Mouse (Mus musculus) heart, adult 2 months (tissue): ENCODE measurements around the gene Tmem259. TPM values are rescaled to one million over a fixed set of nuclear protein-coding genes. Genes with fewer than 3 reads are reported as not detected.
A peak's percentile ranks its signal among the peaks of the same experiment; 100 is the strongest.

Experiments
- DNase-seq, 2 experiments: peaks; one replicate each; pipeline ENCODE4 v3.0.0; 2021
- H3K27ac ChIP-seq: fragments of 200-600 bp; 2 replicates; pipeline ENCODE4 v1.8.1; 2022
- H3K27me3 ChIP-seq: fragments of 200-500 bp; 2 replicates; pipeline ENCODE4 v1.6.1; 2012; ENCODE audit warnings: mild to moderate bottlenecking, low read length, inconsistent platforms, mixed read lengths; ENCODE audit not compliant: control insufficient read depth, insufficient read depth
- H3K36me3 ChIP-seq: fragments of 200-500 bp; 2 replicates; pipeline ENCODE4 v1.6.1; 2012; ENCODE audit warnings: low read length, inconsistent platforms; ENCODE audit not compliant: control insufficient read depth, insufficient read depth
- H3K4me1 ChIP-seq: fragments of 200-500 bp; 2 replicates; pipeline ENCODE4 v1.6.1; 2011; ENCODE audit warnings: low read length; ENCODE audit not compliant: control insufficient read depth, insufficient read depth
- H3K4me3 ChIP-seq: fragments of 200-600 bp; 2 replicates; pipeline ENCODE4 v1.8.1; 2022
- H3K79me2 ChIP-seq: fragments of 200-500 bp; replicated peaks from 2 replicates; pipeline ENCODE4 v1.6.1; 2012; ENCODE audit warnings: mild to moderate bottlenecking, inconsistent platforms, low read length, moderate library complexity, mixed read lengths; ENCODE audit not compliant: control insufficient read depth, insufficient read depth
- H3K9ac ChIP-seq: fragments of 200-500 bp; 2 replicates; pipeline ENCODE4 v1.6.1; 2012; ENCODE audit warnings: low read depth, mild to moderate bottlenecking, control low read depth, inconsistent platforms, low read length, mixed read lengths
- CTCF ChIP-seq: fragments of 200-600 bp; IDR thresholded peaks from 2 replicates; pipeline ENCODE4 v1.8.1; 2022; ENCODE audit warnings: antibody characterized with exemption, mild to moderate bottlenecking, moderate library complexity
- EP300 ChIP-seq: fragments of 200-500 bp; IDR thresholded peaks from 2 replicates; pipeline ENCODE4 v1.6.1; 2011; ENCODE audit warnings: low read depth, low read length, control low read depth; ENCODE audit not compliant: insufficient read depth
- POLR2A ChIP-seq: fragments of 200-500 bp; IDR thresholded peaks from 2 replicates; pipeline ENCODE4 v1.6.1; 2011; ENCODE audit warnings: mild to moderate bottlenecking, low read depth, low read length, control low read depth; ENCODE audit not compliant: insufficient read depth
- WGBS: fragments of 180-500 bp; shearing (Covaris S2); methylation state at CpG from one replicate; pipeline ENCODE4 v1.1.7; 2018; 5-methylcytosine and 5-hydroxymethylcytosine counted together
- intact Hi-C: fragments of 180-260 bp; cut with DNase I; formaldehyde crosslinking; loops from one replicate; pipeline ENCODE4 v1.15.1; 2025
- polyA plus RNA-seq: library from polyadenylated mRNA; depleted of rRNA; stranded (reverse); fragments of >200 nt; gene quantifications from 2 replicates; pipeline ENCODE4 v1.2.3, GENCODE M21; 2012
- total RNA-seq, 2 experiments: library from RNA; stranded (reverse); gene quantifications; 2 replicates each; pipeline ENCODE4 v1.2.3; 2021

Gene Tmem259
- total and polyA plus RNA-seq, 3 experiments = 109 to 220 (median 124) TPM

GRCm38 (mm10) chr10:80018739-80019297 lies 34.7 kb upstream of the Tmem259 start:
- DNase-seq = peak; percentile 60 to 72
- intact Hi-C loops = loop anchor here (2.0 kb wide), 1 partner anchor 16 kb away; no protein-coding TSS in a partner anchor
- 12% methylated on average over 15 of the region's 15 CpGs for WGBS

GRCm38 (mm10) chr10:80017771-80018170 lies 33.6 kb upstream of the Tmem259 start:
- H3K9ac ChIP-seq = peak overlapping the region; percentile 36
- H3K27ac ChIP-seq = peak overlapping the region; percentile 48
- WGBS = 82% methylated on average over 14 of the region's 14 CpGs
- DNase-seq = peak in 1 of 2 experiments; percentile 42
- intact Hi-C loops = loop anchor here (2.0 kb wide), 1 partner anchor 15 kb away; no protein-coding TSS in a partner anchor
- H3K27me3 ChIP-seq = no peaks in the 10 kb centered on the region
- H3K4me3 ChIP-seq = no peak overlapping the region
- no peaks in the 10 kb centered on the region for H3K36me3 ChIP-seq
- TF ChIP-seq CTCF (no peak), EP300 (no peak), POLR2A (no peak)
- H3K4me1 ChIP-seq = no peaks in the 10 kb centered on the region; the same call in 1 of the 2 replicates
- no peaks in the 10 kb centered on the region for H3K79me2 ChIP-seq

More at GRCm38 (mm10) chr10:80018739-80019297, 34.7 kb upstream of the Tmem259 start:
- no peaks in the 10 kb centered on the region; the same call in 1 of the 2 replicates for H3K4me1 ChIP-seq
- peak overlapping the region; percentile 27; the same call in 1 of the 2 replicates for H3K9ac ChIP-seq
- H3K27me3 ChIP-seq = no peaks in the 10 kb centered on the region
- H3K36me3 ChIP-seq = no peaks in the 10 kb centered on the region
- TF ChIP-seq POLR2A = no peak
- no peak for TF ChIP-seq EP300
- TF ChIP-seq CTCF = peak; percentile 32
- H3K79me2 ChIP-seq = no peaks in the 10 kb centered on the region
- H3K27ac ChIP-seq = peak overlapping the region; percentile 71
- H3K4me3 ChIP-seq = no peak overlapping the region

- Histone ChIP-seq H3K79me2 (no peaks in the 10 kb centered on the region), H3K36me3 (no peaks in the 10 kb centered on the region), H3K27me3 (no peaks in the 10 kb centered on the region), H3K4me3 (no peak overlapping the region), H3K9ac (no peak overlapping the region), H3K4me1 (no peaks in the 10 kb centered on the region; the same call in 1 of the 2 replicates), H3K27ac (peak overlapping the region; percentile 36)
- peak; percentile 64 to 84 for DNase-seq
- intact Hi-C loops = no loop called here
- WGBS = 63% methylated on average over 3 of the region's 3 CpGs
- TF ChIP-seq CTCF (no peak), POLR2A (no peak), EP300 (no peak)
Observed at GRCm38 (mm10) chr10:80017361-80017760, 33.2 kb upstream of the Tmem259 start.

- peak overlapping the region; percentile 36 for H3K27ac ChIP-seq
- TF ChIP-seq EP300 (no peak), POLR2A (no peak), CTCF (no peak)
Observed at GRCm38 (mm10) chr10:80016931-80017330, 32.8 kb upstream of the Tmem259 start.

GRCm38 (mm10) chr10:80016511-80016910 lies 32.4 kb upstream of the Tmem259 start, which contains the start of gene Arhgap45:
TSS of gene Arhgap45 (plus strand) at chr10:80016653.
- peak in 1 of 2 experiments; percentile 79 for DNase-seq
- H3K4me1 ChIP-seq = no peaks in the 10 kb centered on the region; the same call in 1 of the 2 replicates
- no peak within 1 kb of the TSS for H3K4me3 ChIP-seq
- H3K27ac ChIP-seq = peak within 1 kb of the TSS; percentile 36
- TF ChIP-seq POLR2A (peak; percentile 40; the same call in 1 of the 2 replicates), EP300 (no peak)
- intact Hi-C loops = no loop called here
- WGBS = 58% methylated on average over 11 of the region's 11 CpGs
- H3K27me3 ChIP-seq = no peaks in the 10 kb centered on the region
- no peaks in the 10 kb centered on the region for H3K36me3 ChIP-seq
- 0 out of 2 replicates have a peak within 1 kb of the TSS, but pooled peaks have one; percentile 4 for H3K9ac ChIP-seq
- H3K79me2 ChIP-seq = no peaks in the 10 kb centered on the region

More at GRCm38 (mm10) chr10:80016931-80017330, 32.8 kb upstream of the Tmem259 start:
- DNase-seq = peak in 1 of 2 experiments; percentile 36
- Histone ChIP-seq H3K27me3 (no peaks in the 10 kb centered on the region), H3K4me3 (no peak overlapping the region), H3K36me3 (no peaks in the 10 kb centered on the region), H3K9ac (0 out of 2 replicates have a peak overlapping the region, but pooled peaks have one; percentile 4), H3K4me1 (no peaks in the 10 kb centered on the region; the same call in 1 of the 2 replicates), H3K79me2 (no peaks in the 10 kb centered on the region)
- intact Hi-C loops = no loop called here
- WGBS = 86% methylated on average over 10 of the region's 10 CpGs

GRCm38 (mm10) chr10:80015583-80015982 lies 31.5 kb upstream of the Tmem259 start:
- DNase-seq = no peak
- TF ChIP-seq POLR2A = no peak
- Histone ChIP-seq H3K4me1 (no peaks in the 10 kb centered on the region; the same call in 1 of the 2 replicates), H3K27me3 (no peaks in the 10 kb centered on the region), H3K4me3 (no peak overlapping the region), H3K9ac (no peak overlapping the region), H3K27ac (no peak overlapping the region), H3K36me3 (no peaks in the 10 kb centered on the region), H3K79me2 (no peaks in the 10 kb centered on the region)
- intact Hi-C loops = no loop called here
- WGBS = 85% methylated on average over 10 of the region's 10 CpGs
